Mouse (Mus musculus) right cerebral cortex, adult 18-20 months (tissue): Measurements from ENCODE around the gene Lhx6.
"Not testable (repeated sequence)": the region's sequence is repeated elsewhere in the genome, so short reads cannot be mapped to it uniquely, and the experiment has no call there.

Source experiments
- DNase-seq: peaks from one replicate; pipeline ENCODE4 v3.0.0; 2022; ENCODE audit warnings: mixed read lengths

Lhx6 gene

DNA sequence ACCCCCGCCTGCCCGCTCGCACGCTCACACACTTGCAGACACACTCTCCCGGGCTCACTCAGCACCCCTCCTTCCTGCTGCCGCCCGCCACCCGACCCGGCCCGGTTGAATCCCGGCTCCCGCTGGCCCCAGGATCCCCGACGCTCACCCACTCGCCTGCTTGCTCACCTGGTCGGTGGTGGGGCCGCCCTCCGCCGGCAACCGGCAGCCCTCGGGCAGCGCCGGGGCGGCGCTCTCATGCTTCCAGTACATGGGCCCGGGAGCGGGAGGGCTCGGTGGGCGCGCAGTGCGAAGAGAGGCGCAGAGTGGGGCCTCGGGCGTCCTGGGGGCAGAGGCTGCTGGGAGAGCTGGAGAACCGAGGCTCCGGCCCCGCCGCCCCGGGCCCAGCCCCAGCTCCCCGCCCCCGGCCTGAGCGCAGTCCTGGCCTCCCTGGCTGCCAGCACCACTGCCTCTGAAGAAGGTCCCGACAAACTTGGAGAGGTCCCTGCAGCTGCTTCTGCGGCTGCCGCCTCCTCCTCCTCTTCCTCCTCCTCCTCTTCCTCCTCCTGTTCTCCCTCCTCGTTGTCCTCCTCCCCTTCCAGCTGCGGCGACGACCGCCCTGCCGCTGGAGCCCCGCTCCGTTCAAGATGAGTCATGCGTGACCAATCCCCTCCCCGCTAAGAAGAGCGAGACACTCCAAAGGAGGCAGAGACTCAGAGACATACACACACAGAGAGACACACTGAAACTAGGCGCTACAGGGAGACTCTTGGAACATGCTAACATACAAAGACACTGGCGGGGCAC is at the start of gene Lhx6:
Lhx6 (minus strand) TSS at position 453 of the 786 bp plus-strand sequence.
- no peak for DNase-seq

DNA sequence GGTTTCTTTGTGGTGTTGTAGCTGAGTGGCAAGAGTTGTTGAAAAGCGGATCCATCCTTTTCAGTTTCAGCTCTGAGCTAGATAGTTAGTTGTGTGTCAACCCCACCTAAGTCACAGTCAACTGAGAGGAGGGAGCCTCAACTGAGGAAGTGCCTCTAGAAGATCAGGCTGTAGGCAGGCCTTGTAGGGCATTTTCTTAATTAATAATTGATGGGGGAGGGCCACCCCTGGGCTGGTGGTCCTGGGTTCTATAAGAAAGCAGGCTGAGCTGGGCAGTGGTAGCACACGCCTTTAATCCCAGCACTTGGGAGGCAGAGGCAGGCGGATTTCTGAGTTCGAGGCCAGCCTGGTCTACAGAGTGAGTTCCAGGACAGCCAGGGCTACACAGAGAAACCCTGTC is 47.2 kb upstream of the Lhx6 start:
- DNase-seq = not testable (repeated sequence)

- DNase-seq = no peak
Measured at GRCm38 (mm10) chr2:36148876-36149365, 43.7 kb upstream of the Lhx6 start.

- DNase-seq = no peak
Measured at GRCm38 (mm10) chr2:36139096-36139495, 33.9 kb upstream of the Lhx6 start.

- peak; percentile 92 for DNase-seq
Measured at GRCm38 (mm10) chr2:36136300-36136941, 31.2 kb upstream of the Lhx6 start, which contains the start of the genes Mrrf and Rbm18. TSS of gene Mrrf (plus strand) at chr2:36136389. TSS of gene Rbm18 (minus strand) at chr2:36136773.

DNA sequence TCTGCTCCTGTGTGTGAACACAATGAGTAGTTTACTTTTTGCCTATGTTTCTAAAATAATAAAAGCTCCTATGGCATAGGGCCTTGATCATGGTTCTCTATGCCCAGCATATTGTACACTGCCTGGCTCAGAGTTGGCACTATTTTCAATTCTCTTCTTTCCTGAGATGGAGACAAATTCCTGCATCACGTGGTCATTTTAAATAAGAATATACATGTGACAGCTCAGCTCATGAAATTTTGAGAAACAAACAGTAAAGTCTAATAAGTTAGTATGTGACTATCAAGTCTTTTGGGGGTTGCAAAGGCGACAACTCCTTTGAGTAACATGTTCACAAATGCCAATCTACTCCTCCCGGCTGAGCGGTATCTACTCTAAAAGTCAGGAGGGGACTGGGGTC is 30.7 kb upstream of the Lhx6 start:
- no peak for DNase-seq

GRCm38 (mm10) chr2:36129051-36129450 is 23.8 kb upstream of the Lhx6 start:
- DNase-seq = no peak

DNA sequence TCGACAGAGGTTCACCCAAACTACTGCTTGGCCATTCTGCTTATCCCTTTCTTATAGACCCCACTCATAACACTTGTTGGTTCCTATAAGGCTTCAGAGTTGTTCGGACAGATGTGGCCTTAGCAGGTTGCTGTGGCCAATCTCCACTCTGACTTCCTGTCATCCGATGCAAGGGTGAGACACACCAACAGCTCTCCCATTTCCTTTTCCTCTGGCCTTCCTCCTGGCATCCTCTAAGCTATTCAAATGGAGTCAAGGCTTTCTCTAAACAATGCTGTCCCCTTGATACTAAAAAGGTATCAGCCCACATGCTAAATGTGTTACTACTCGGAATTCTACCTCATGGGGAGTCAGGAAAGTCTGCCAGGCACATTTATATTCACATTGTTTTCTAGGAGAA is 22.8 kb upstream of the Lhx6 start:
- DNase-seq = no peak

DNA sequence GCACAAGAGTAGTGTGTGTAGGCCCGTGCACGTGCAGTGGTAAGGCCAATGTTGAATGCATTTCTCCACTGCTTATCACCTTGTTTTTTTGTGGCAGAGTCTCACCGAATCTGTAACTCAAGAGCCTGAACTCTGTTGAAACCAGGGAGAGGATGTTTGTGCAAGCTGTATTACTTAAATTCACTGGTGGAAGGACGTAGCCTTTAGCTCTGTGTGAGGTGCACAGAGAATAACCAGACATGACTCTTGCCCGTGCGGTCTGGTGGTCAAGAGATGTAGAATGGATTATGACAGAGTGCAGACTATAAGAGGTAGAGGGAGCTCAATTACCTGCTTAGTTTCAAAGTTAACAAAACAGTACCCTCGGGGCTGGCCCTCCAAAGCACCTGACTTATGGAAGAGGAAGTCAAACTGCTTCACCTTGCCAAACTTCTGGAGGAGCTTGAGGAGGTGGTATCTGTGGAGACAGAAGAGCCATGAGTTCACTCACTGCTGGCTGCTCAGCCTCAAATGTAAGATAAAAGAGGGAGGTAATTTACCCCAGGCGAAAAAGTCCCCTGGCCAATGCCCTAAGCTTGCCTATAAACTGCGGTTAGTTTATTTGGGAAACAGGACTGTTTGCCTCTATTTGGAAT is 21.7 kb upstream of the Lhx6 start:
- no peak for DNase-seq

- no peak for DNase-seq
Measured at GRCm38 (mm10) chr2:36112632-36113031, 7.4 kb upstream of the Lhx6 start.

DNA sequence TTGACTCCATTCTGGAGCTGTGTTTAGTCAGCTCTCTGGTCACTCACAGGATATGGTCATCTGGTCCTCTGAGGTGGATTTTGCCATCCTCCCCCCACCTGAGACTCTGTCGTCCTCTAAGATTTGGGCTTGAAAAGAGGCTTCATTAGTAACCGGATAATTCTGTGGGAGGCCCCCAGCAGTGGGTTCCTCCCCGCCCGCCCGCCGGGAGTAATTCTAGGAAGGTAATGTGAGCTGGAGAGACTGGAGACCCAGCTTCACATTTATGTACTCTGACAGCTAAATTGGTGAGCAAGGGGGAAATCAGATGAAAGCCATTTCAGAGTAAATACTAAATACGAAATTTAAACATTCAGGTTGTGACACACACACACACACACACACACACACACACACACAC is 3.4 kb upstream of the Lhx6 start:
- no peak for DNase-seq

GRCm38 (mm10) chr2:36104436-36104955 is 712 bp downstream of the Lhx6 start:
- no peak for DNase-seq

- DNase-seq = no peak
Measured at GRCm38 (mm10) chr2:36103555-36104367, 1.4 kb downstream of the Lhx6 start.

DNA sequence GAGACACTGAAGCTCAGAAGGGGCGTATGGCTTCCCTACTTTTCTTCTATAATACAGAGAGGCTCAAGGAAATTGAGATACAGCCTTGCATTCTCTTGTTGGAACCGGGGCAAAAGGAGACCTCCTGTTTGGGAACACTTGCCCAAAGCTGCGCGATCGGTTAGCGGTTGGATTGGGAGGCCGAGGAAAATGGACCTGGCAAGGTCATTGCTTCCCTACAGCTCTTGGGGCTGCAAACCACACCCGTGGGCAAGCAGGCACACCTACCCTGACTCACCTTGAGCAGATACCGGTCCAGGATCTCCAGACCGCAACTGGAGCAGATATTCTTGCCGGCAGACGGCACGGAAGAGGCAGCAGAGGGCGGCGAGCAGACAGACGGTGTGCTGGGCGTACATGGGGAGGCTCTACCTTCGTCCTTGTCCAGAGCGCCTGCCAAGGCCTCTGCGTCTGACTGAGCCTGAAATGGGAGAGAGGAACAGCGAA is 2.1 kb downstream of the Lhx6 start:
- DNase-seq = peak; percentile 13

GRCm38 (mm10) chr2:36102559-36102946 is 2.7 kb downstream of the Lhx6 start:
- no peak for DNase-seq

DNA sequence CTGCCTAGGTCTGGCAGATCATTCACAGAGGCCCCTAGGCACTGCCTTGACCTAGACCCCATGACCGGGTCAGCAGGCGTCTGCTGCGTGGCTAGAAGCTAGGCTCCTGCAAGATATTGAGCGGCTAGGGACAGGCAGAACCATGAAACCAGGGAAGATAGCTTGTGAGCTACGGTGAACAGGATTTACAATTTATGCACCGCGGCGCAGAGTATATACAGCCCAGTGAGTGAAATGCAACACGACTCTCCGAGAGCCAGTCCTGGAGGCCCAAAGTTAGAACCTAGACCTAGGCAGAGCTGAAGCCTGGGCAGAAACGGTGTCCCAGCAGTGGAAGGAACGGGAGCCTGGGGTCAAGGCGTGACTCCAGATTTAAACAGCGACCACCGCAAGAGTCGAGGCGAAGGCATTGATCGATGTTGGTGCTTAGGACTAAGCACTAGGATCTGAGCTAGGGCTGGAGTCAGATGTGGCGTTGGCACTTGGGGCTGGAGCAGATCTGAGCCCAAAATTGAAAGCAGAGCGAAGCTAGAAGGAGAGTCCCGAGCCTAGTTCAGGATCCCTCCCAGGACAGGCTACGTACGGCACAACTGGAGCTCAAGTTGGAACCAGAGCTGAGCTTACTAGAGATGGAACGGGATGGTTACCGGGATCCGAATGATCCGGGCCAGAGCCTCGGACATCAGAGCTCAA is 3.2 kb downstream of the Lhx6 start:
- DNase-seq = no peak

DNA sequence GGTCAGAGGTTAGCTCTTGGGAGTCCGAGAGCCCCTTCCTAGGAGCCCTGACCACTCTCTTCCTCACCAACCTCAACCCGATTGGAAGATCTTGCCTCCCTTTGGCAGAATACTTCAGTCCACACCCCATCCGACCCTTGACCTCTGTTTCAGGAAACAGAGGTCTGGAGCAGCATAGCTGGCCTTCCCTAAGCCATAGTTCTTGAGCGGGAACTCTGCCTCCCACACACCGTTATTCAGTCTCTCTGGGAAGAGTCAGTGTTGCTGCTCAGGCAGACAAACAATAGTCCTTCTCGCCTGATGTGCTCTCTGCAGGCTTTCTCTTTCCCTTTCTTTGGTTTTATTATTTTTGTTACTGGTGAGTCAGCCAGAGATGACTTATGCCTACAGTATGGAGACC is 5.5 kb downstream of the Lhx6 start:
- DNase-seq = no peak

DNA sequence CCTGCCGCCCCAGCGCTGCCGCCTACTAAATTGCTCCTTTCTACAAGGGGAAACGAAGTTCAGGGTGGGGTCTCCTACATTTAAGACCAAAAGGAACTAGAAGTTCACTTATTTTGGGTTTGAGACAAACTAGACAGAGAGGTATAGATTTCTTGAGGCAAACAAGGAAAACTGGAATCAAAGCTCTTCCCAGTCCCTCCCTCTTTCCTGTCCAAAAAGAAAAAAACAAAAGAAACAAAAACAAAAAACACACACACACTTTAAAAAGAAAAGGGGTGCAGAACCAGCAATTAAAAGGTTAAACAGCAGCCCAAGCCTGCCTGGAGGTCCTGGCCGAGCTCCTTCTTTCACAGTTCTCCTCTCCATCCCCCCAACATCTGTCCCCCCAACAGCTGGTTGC is 7.2 kb downstream of the Lhx6 start:
- no peak for DNase-seq

DNA sequence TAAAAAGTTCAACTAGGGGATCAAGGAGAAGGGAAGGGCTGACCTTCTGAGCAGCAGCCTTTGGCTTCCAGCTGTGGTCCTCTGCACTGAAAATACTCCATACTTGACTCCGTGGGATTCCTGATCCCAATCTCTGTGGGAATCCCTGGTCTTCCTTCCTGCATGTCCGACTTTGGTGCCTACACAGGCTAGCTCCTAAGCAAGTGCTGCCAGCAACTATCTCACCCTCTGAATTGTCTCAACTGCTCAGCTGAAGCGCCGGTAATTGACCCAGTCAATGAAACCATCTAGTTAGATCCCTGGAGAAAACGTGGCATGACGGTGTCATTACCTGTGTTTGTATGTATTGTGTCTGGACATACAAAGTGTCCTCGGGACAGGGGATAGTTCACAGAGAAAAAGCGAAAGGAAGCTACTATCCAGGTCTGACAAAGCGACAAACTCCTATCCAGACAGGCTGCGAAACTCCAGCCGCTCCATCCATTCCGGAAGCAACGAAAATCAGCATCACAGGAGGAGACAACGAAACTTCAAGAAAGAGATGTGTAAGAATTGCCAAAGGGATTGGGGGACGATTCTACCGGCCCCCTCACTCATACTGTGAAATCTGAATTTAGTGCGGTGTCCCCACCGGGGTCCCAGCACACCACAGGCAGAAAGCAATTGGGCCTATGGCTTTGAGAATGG is 7.9 kb downstream of the Lhx6 start:
- DNase-seq = no peak

DNA sequence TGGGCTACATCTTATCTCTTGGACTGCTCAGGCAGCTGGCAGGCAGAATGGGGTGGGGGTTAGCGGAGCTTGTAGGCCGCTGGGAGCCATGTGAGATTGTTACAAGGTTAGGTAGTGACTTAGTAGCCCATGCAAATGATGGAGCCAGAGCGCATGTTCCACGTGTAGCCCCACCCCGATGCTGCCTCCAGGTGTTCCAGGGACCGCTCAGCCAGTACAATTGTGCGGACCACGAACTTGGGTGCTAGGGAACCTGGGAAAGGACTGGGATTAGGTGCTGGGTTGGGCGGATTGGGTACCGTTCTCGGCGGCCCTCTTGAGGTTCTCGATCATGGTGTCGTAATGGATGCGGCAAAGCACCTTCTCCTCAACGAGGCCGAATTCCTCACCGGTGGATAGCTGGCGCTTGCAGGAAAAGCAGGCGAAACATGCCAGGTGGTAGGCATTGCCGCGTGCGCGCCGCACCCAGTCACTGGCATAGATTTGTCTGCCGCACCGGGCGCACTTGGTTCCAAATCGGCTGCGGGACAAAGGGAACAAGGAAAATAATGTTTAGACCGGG is 11.2 kb downstream of the Lhx6 start:
- no peak for DNase-seq

GRCm38 (mm10) chr2:36093301-36093700 is 11.9 kb downstream of the Lhx6 start:
- DNase-seq = no peak
